Mouse (Mus musculus): ENCODE measurements around the gene Agrp.
A peak's percentile ranks its signal among the peaks of the same experiment; 100 is the strongest.

Gene Agrp

DNA sequence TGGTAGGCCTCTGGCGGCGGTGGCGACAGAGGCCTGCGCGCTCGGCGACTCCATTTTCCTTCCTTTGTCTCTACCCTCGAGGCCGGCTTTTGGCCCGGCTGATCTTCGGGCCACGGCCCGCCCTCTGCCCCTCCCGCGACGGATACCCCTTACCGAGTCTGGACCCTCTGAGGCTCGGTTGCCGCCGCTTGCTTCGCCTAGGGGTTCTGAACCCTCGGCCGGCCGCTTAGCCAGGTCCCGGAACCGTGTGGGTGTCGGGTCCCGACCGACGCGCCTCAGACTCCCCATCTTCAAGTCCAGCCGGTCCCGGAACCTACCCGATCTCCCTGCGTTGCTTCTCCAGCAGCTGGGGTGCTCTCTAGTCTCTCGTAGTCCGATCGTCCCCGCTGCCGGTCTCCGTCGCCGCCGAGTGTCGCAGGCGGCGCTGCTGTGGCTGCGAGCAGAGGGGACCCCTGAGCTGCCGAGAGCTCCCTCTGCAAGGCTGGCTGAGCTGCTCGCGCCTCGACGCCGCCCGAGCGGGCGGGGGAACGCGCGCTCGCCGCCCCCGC, at the start of gene Agrp:
Agrp (minus strand) TSS at position 431 of the 548 bp plus-strand sequence.
- DNase-seq (ENCODE audit: low read depth in 1 of 2, low spot score in 2 of 2), result peak in 1 of 2 experiments; percentile 23

DNA sequence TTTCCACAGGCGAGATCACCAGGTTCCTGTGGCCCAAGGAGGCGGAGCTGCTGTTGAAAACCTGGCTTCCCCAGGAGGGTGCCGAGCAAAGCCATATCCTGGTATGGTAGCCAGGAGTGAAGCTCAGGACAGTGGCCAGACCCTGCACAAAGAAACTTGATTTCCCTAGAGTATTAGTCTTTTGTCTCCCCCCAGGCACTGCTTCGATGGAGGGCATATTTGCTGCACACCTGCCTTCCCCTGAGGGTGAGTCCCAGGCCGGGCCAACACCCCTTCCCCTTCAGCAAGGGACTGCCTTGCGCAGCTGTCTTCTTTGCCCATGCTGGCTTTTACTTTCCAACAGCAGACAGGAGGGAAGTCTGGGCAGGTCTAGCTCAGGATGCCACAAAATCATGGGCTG, 49.4 kb upstream of the Agrp start:
- DNase-seq (ENCODE audit: low read depth in 1 of 2, low spot score in 2 of 2), result no peak

DNA sequence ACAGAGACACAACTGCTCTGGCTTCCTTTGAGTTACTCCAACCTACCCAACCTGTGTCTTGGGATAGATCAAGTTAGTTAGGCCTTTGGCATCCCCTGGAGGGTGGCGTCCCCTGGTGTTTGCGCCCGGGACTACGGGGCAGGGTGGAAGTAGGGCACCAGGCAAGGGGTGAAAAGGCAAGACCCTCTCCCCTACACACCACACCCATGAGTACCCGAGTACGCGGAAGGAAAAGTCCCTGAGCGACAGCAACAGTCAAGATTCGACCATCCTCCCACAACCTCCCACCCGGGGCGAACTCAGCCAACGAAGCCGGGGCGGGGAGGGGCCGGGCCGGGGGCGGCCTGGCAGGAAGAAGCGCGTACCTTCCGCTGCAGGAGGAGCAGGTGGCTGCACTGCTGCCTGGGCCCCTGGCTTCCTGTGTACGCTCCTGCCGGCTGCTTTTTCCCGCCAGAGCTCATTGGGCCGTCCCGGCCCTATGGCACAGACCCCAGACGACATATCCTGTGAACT, 48.7 kb upstream of the Agrp start, which contains the start of gene Carmil2:
Carmil2 (plus strand) TSS at position 479 of the 513 bp plus-strand sequence.
- peak in 1 of 2 experiments; percentile 47 for DNase-seq (ENCODE audit: low read depth in 1 of 2, low spot score in 2 of 2)

DNA sequence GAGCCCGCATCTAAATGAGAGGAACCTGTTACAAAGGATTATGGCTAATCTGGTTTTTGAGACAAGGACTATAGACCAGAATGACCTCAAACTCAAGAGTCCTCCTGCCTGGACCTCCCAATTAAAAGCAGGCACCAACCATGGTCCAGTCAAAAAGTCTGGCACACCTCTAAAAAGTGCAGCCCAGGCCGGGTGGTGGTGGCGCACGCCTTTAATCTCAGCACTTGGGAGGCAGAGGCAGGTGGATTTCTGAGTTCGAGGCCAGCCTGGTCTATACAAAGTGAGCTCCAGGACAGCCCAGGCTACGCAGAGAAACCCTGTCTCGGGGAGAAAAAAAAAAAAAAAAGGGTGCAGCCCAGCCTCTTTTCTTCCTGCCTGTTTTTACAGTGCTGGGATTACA, 48.1 kb upstream of the Agrp start:
- DNase-seq (ENCODE audit: low read depth in 1 of 2, low spot score in 2 of 2), result no peak

DNA sequence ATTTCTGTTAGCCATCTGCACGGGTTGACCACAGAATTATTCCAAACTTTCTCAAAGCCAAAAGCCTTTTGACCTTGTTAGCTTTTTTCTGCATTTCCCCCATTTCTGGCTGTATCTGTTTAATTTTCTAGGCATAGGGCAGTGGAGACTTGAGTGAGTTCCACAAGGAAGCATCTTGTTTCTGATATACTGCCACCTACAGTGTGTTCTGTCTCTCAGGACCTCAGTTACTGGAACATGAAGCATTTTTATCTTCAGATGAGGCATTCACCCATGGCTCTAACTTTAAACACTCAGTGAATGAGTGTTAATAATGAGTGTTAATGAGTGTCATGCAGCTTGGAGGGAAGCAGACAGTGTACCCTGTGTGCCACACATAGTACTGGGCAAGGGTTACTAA, 40.7 kb upstream of the Agrp start:
- DNase-seq (ENCODE audit: low read depth in 1 of 2, low spot score in 2 of 2), result no peak

DNA sequence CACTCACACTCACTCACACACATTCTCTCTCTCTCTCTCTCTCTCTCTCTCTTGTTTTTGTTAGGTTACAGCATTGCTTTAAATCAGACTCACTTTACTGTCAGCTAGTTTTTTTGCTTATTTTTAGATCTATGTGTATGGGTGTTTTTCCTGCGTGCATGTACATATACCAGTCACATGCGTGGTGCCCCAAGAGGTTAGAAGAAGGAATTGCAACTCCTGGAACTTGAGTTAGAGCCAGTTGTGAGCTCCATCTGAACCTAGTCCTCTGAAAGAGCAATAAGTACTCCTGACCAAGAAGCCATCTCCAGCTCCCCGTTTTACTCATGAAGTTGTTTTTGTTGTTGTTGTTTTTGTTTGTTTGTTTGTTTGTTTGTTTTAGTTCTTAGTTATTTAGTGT, 24.0 kb upstream of the Agrp start:
- DNase-seq (ENCODE audit: low read depth in 1 of 2, low spot score in 2 of 2), result no peak

DNA sequence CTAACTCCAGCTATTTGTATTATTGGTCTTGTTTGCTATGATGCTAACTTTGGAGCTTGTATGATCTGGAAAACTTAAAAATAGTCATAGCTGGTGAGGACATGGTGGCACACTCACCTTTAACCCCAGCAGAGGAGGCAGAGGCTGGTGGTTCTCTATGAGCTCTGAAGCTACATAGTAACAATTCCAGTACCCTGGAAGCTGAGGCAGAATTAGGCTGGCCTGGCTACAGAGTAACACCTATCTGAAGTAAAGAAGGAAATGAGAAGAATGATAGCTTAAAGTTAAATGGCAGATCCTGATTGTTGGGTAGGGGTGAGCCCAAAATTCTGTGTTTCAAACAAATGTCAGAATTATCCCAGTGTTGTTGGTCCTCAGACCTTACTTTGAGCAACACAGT, 20.4 kb upstream of the Agrp start:
- DNase-seq (ENCODE audit: low read depth in 1 of 2, low spot score in 2 of 2), result no peak

DNA sequence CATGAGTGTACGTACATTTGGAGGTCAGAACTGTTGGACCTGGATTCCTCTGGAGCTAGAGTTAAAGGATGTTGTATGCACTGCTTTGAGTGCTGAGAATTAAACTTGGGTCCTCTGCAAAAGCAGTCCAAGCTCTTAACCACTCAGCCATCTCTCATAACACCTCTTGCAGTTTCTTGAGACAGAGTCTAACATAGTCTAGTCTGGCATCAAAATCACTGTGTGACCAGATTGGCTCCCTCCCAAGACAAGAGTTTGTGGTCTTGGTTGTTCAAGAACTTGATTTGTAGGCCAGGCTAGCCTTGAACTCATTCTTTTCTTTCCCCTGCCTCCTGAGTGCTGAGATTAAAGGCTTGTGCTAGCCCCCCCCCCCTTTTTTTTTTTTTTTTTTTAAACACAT, 11.7 kb upstream of the Agrp start:
- no peak for DNase-seq (ENCODE audit: low read depth in 1 of 2, low spot score in 2 of 2)

DNA sequence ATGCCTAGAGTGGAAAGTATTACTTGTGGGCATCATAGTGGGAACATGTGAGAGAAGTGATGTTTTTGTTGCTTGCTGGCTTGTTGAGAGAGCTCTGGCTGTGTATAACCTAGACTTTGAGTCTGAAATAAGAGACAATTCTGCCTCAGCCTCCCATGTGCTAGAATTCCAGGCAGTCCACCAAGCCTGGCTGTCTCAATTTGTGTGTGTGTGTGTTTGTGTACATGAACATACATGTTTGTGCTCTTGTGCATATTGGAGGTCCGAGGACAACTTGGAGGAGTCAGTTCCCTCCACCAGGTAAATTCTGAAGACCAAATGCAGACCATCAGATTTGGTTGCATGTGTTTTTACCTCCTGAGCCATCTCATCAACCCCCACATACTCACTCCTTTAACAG, 8.0 kb upstream of the Agrp start:
- DNase-seq (ENCODE audit: low read depth in 1 of 2, low spot score in 2 of 2), result no peak

DNA sequence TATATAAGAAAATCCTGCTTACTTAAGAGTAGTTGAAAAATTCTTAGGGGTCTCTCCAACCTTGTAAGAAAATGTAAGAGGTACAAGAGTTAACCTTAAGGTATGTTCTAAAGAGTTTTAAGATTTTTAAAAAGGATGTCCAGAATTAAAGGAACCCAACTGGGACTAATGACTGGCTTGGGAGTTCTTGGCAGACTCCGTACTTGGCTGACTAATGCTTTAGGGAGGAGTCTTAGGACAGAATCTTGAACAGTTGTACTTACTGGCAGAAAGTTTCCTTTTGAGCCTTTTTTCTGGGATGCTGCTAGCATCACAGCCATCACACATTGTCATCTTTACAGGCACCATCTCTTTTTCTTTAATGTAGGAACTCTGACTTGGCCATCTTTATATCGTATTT, 3.3 kb upstream of the Agrp start:
- DNase-seq (ENCODE audit: low read depth in 1 of 2, low spot score in 2 of 2), result no peak

DNA sequence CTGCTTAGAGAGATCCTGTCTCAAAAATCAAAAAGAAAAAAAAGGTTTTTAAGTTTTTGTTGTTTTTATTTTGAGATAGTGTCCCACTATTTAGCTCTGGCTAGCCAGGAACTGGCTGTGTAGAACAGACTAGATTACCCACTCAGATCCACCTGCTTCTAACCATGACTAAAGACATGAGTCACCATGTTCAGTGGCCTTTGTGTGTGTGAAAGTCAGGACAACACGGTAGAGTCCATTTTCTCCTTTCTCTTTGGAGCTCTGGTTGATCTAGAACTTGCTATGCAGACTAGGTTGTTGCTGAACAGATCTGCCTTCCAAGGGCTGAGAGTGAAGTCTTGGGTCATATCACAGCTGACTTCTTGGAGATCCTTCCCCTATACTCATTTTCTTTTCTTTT, 2.6 kb upstream of the Agrp start:
- DNase-seq (ENCODE audit: low read depth in 1 of 2, low spot score in 2 of 2), result no peak

DNA sequence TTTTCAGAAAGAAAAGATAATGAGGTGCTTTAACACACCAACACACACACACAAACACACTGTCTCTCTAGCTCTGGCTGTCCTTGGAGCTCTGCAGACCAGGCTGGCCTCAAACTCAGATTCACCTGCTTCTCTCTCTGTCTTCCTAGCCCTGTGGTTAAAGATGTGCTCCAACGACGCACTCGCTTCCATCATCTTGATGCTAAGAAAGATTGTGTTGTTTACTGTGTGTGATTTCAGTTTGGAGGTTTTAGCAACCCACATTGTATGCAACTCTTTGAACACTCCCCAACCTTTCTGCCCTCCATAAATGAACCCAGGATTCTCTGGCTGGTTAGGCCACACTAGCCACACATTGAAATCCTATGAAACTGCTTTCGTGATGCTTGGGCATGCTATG, 1.3 kb upstream of the Agrp start:
- DNase-seq (ENCODE audit: low read depth in 1 of 2, low spot score in 2 of 2), result no peak

DNA sequence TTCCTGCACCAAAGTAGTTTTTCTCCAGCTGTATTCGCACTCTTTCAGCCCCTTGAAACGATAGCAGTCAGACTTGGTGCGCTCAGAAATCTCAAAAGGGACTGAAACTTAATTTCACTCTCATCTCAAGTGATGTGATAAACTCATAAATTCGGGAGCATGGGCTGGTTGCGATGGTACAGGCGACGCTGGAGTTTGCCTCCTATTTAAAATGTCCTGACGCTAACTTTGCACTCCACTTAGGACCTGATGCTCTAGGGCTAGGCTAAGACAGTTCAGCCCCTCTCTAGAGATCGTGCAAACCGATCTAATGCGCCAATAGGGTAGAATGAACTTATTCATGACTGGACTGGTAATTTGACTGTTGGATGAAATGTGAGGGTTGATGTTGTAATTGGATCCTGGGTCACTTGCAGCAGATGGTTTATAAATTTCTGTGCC, 428 bp upstream of the Agrp start:
- DNase-seq (ENCODE audit: low read depth in 1 of 2, low spot score in 2 of 2), result no peak

DNA sequence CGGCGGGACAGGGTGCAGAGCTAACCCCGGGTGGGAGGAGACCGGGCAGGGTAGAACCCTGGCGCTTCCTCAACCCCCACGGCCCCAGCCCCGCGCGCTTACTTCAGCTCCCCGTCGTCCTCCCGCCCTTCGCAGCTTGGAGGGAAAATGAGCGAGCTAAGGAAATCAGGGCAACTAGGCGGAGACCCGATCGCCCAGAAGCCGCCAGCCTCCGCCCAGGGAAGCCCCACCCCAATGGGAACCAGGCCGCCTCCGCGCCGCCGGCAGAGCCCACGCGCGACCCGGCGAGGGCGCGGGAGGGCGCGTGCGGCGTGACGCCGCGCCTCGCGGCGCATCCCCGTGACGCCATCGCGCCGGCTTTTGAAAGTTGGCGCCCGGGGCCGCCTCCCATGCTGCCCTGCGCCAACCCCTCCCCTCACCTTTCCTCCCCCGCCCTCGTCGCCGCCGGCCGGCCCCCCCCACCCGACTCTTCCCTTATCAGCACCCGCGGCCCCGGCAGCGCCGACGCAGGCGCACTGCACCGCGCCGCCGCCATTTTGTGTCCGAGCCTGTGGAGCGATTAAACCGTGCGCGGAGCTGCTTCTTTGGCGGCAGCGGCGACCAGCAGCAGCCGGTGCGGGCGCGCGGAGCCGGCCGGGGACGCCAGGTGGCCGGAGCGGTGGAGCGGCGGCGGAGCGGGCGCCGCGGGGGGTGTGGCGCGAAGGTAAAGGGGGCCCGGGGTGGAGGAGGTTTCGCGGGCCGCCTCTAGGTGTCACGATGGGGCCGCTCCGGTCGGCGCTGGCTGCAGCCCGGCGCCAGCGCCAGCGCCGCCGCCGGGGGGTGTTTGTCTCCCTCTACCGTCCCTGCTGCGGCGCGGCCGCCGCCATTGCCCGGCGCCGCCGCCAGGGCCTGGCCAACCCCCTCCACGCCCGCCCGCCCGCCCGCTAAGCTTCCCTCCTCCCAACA, 903 bp downstream of the Agrp start, which contains the start of gene Ctcf:
Ctcf (plus strand) TSS at position 551 of the 945 bp plus-strand sequence.
- DNase-seq (ENCODE audit: low read depth in 1 of 2, low spot score in 2 of 2), result peak; percentile 80 to 86

DNA sequence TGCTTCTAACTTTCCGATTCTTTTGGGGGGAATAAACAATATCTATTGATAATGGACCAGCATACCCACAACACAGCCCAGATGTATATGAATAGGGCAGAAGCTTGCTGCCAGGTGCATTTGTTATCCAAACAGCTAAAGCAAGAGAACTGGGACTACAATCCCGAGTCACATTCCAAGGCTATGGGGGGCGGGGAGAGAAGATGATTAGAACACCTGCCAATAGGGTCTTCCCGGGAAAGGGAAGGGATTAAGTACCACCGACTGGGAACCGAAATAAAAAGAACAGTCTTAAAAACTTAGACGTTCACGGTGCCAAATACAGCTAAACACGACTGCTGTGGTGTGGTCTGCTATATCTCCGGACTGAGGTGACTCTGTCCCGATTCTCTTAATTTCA, 1.7 kb downstream of the Agrp start:
- DNase-seq (ENCODE audit: low read depth in 1 of 2, low spot score in 2 of 2), result no peak

DNA sequence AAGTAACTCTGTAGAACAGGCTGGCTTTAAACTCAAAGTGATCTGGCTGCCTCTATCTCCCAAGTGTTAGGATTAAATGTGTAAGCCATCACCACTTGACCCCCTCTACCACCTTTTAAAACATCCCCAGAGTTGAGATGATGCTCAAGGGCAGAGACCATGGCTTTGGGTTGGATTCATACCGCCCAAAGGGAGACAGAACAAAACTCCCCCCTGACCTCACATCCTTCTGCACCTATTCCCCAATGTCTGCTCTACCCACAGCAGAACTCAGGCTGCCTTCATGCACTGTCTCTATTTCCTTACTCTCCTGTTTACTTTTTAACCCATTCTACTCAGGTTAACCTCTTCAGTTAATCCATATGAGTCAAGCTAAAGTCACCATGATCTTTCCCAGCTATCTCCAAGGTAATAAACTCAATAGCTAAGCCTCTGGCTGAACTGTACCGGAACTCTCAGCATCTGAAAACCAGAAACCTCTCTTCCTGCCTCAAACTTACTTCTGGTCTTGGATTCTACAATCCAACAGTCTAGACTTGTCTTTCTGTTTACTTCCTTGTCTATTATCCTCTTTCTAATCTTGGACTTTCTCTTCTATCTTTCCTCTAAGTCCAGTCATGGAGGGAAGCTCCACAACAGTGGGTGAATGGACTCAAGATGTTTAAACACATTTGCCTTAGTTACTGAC, 2.3 kb downstream of the Agrp start:
- DNase-seq (ENCODE audit: low read depth in 1 of 2, low spot score in 2 of 2), result no peak

DNA sequence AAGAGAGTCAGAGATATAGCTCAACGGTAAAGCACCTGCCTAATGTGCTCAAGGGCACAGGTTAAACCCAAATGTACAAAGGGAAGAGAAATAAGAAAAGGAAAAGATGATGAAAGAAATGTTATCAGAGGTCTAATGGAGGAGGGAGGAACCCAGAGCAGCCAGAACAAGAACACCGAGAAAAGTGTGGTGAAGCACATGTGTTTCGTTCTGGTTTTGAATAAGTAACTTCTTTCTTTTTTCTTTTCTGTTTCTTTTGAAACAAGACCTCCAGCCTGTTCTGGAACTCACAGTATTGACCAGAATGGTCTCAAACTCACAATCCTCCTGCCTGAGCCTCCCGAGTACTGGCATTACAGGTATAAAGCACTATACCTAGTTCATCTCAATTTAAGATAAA, 7.9 kb downstream of the Agrp start:
- DNase-seq (ENCODE audit: low read depth in 1 of 2, low spot score in 2 of 2), result no peak

DNA sequence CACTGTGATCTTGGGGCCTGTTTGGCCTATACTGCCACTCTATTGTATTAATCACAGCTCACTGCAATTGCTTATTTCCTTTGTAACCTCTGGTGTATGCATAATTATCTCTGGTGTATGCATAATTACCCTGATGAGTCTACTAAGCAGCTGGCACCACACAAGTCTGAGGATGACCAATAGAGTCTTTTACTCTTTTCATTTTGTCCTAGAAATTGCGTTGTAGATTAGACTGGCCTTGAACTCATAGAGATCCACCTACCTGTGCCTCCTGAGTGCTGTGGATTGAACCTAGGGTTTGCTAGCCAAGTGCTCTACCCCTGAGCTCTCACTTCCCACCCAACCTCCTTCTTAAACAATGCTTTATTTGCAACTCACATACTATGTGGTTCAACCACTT, 11.1 kb downstream of the Agrp start:
- DNase-seq (ENCODE audit: low read depth in 1 of 2, low spot score in 2 of 2), result no peak

DNA sequence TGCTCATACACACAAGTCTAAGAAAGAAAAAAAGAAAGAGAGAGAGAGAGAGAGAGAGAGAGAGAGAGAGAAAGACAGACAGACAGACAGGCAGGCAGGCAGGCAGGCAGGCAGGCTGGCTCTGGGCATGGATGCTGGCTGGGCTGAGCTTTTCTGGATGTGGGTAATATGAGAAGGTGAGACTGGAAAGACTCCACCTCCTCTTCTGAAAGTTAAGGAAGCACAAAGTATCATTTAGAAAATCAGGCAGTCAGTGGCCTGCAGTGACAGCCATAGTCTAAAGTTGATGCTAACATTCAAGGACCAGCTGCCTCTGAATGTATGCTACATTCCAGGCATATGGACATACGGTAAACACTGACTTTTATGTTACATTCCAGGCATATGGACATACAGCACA, 12.4 kb downstream of the Agrp start:
- no peak for DNase-seq (ENCODE audit: low read depth in 1 of 2, low spot score in 2 of 2)

DNA sequence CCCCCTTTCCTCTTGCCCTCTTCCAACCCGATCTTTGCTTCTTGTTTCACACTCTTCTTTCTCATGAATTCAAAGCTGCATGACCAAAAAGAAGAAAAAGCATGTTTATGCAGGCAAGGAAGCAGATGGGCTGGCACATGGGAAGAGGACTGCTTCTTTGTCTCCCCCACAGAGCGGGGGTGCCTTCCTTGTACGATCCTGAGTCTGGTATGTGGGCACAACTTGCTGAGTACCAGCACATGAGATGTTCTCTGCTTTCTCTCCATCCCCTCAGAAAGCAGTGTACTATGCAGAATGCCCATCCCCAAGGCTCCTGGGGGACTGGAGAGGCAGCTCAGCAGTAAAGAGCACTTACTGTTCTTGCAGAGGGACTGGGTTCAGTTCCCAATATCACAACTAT, 12.8 kb downstream of the Agrp start:
- DNase-seq (ENCODE audit: low read depth in 1 of 2, low spot score in 2 of 2), result no peak

DNA sequence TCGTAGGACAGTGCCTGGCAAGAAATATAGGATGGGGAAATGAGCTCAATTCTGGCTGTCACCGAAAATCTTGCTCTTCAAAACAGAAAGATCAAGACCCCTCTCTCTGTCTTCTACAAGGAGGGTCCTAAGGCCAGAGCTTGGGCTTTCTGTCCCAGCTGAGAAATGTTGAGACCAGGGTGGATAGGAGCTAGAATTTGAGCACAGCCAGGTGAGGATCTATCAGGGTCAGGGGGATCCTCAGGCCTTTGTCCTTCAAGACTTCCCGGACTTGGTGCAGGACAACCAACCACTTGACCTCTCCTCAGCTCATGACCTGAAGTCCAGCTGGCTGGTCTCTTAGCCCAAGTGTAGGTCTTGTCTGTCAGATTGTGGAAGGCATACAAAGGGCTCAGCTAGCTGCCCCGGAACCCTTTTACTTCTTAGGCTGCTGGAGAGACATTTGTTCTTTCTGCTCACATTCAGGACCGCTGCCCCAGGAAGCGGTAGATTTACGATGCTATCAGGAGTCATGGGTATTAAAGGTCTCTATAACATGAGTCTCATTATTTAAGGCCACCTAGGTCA, 13.4 kb downstream of the Agrp start:
- no peak for DNase-seq (ENCODE audit: low read depth in 1 of 2, low spot score in 2 of 2)

Measured in monocyte, adult 2 months (primary cell).